Mouse (Mus musculus): ENCODE results near the gene Flad1.

- TF ChIP-seq CTCF (IDR thresholded peaks at IDR 0.05; ENCODE audit: low read depth, low read length) (no peak), POLR2A (IDR thresholded peaks at IDR 0.05; ENCODE audit: extremely low read depth, insufficient read depth, low read length) (no peak)
These were observed 52.0 kb downstream of the Flad1 start for GRCm38 (mm10) chr3:89359630-89360029.

Data from liver, adult 2 months (tissue).